Mouse (Mus musculus): ENCODE measurements around the gene Ncoa4. TPM values are rescaled to one million over a fixed set of nuclear protein-coding genes. Genes with fewer than 3 reads are reported as not detected.

The Ncoa4 gene
- polyA plus RNA-seq, 2 experiments, result 45.6 to 113 TPM

GRCm38 (mm10) chr14:32201354-32201753, 41.7 kb downstream of the Ncoa4 start:
- peak; percentile 14 for DNase-seq (ENCODE audit: low spot score)
- Histone ChIP-seq H3K4me3 (replicated peaks; ENCODE audit: low read length) (peak overlapping the region; percentile 99), H3K9me3 (ENCODE audit: control insufficient read depth, low read length) (no peaks in the 10 kb centered on the region), H3K4me2 (replicated peaks; ENCODE audit: low read depth, low read length, severe bottlenecking) (peak overlapping the region; percentile 68), H3K36me3 (ENCODE audit: control insufficient read depth, insufficient read depth, low read length) (peaks cover 25% of the 10 kb centered on the region), H3K27me3 (ENCODE audit: control insufficient read depth, insufficient read depth, low read length) (no peaks in the 10 kb centered on the region), H3K9ac (ENCODE audit: low read depth, low read length, severe bottlenecking) (peak overlapping the region; percentile 96), H3K4me1 (ENCODE audit: control insufficient read depth, insufficient read depth, low read length) (peaks cover 17% of the 10 kb centered on the region), H3K27ac (replicated peaks; ENCODE audit: low read depth, low read length) (no peak overlapping the region; the same call in 1 of the 2 replicates)
- WGBS, result under 1% methylated on average over 19 of the region's 26 CpGs
- ATAC-seq (ENCODE audit: low FRiP score, low read depth), result peak; percentile 39; the same call in 1 of the 2 replicates
- no peak for TF ChIP-seq POLR2A (IDR thresholded peaks at IDR 0.05; ENCODE audit: borderline replicate concordance, extremely low read depth, insufficient read depth, insufficient read length)

- ATAC-seq (ENCODE audit: low FRiP score, low read depth) (peak; percentile 94), DNase-seq (ENCODE audit: low spot score) (peak; percentile 87)
- under 1% methylated on average over 59 of the region's 77 CpGs for WGBS
- peak within 1 kb of the TSS; percentile 96 for H3K9ac ChIP-seq (ENCODE audit: low read depth, low read length, severe bottlenecking)
- peak within 1 kb of the TSS; percentile 71 for H3K27ac ChIP-seq (replicated peaks; ENCODE audit: low read depth, low read length)
- H3K9me3 ChIP-seq (ENCODE audit: control insufficient read depth, low read length), result no peaks in the 10 kb centered on the region
- no peaks in the 10 kb centered on the region for H3K27me3 ChIP-seq (ENCODE audit: control insufficient read depth, insufficient read depth, low read length)
- peaks cover 21% of the 10 kb centered on the region for H3K36me3 ChIP-seq (ENCODE audit: control insufficient read depth, insufficient read depth, low read length)
- H3K4me2 ChIP-seq (replicated peaks; ENCODE audit: low read depth, low read length, severe bottlenecking), result peak within 1 kb of the TSS; percentile 80
- peak within 1 kb of the TSS; percentile 99 for H3K4me3 ChIP-seq (replicated peaks; ENCODE audit: low read length)
- TF ChIP-seq POLR2A (IDR thresholded peaks at IDR 0.05; ENCODE audit: borderline replicate concordance, extremely low read depth, insufficient read depth, insufficient read length), result no peak
- peaks cover 17% of the 10 kb centered on the region for H3K4me1 ChIP-seq (ENCODE audit: control insufficient read depth, insufficient read depth, low read length)
Measured at GRCm38 (mm10) chr14:32201791-32202451, 42.3 kb downstream of the Ncoa4 start, which contains the start of the genes Timm23 and Parg. Timm23 (minus strand) TSS chr14:32201898. Parg (plus strand) TSS chr14:32201949.

- no peak for DNase-seq (ENCODE audit: low spot score)
- no peak for TF ChIP-seq POLR2A (IDR thresholded peaks at IDR 0.05; ENCODE audit: borderline replicate concordance, extremely low read depth, insufficient read depth, insufficient read length)
- ATAC-seq (ENCODE audit: low FRiP score, low read depth), result no peak
- no peak overlapping the region for H3K4me3 ChIP-seq (replicated peaks; ENCODE audit: low read length)
- no peak overlapping the region for H3K4me2 ChIP-seq (replicated peaks; ENCODE audit: low read depth, low read length, severe bottlenecking)
- no peak overlapping the region for H3K9ac ChIP-seq (ENCODE audit: low read depth, low read length, severe bottlenecking)
- no peak overlapping the region for H3K27ac ChIP-seq (replicated peaks; ENCODE audit: low read depth, low read length)
- no peaks in the 10 kb centered on the region for H3K4me1 ChIP-seq (ENCODE audit: control insufficient read depth, insufficient read depth, low read length)
- no peaks in the 10 kb centered on the region for H3K9me3 ChIP-seq (ENCODE audit: control insufficient read depth, low read length)
- no peaks in the 10 kb centered on the region for H3K27me3 ChIP-seq (ENCODE audit: control insufficient read depth, insufficient read depth, low read length)
- peaks cover 14% of the 10 kb centered on the region for H3K36me3 ChIP-seq (ENCODE audit: control insufficient read depth, insufficient read depth, low read length)
Measured at GRCm38 (mm10) chr14:32226601-32227000, 66.9 kb downstream of the Ncoa4 start.

GRCm38 (mm10) chr14:32228996-32229395, 69.3 kb downstream of the Ncoa4 start:
- H3K36me3 ChIP-seq (ENCODE audit: control insufficient read depth, insufficient read depth, low read length), result peaks cover 21% of the 10 kb centered on the region
- no peak overlapping the region for H3K4me3 ChIP-seq (replicated peaks; ENCODE audit: low read length)
- 3% methylated on average over 2 of the region's 2 CpGs for WGBS
- no peaks in the 10 kb centered on the region for H3K27me3 ChIP-seq (ENCODE audit: control insufficient read depth, insufficient read depth, low read length)
- no peaks in the 10 kb centered on the region for H3K4me1 ChIP-seq (ENCODE audit: control insufficient read depth, insufficient read depth, low read length)
- no peak overlapping the region for H3K4me2 ChIP-seq (replicated peaks; ENCODE audit: low read depth, low read length, severe bottlenecking)
- H3K27ac ChIP-seq (replicated peaks; ENCODE audit: low read depth, low read length), result no peak overlapping the region
- no peak for ATAC-seq (ENCODE audit: low FRiP score, low read depth)
- no peaks in the 10 kb centered on the region for H3K9me3 ChIP-seq (ENCODE audit: control insufficient read depth, low read length)
- no peak overlapping the region for H3K9ac ChIP-seq (ENCODE audit: low read depth, low read length, severe bottlenecking)
- peak; percentile 70 for DNase-seq (ENCODE audit: low spot score)
- no peak for TF ChIP-seq POLR2A (IDR thresholded peaks at IDR 0.05; ENCODE audit: borderline replicate concordance, extremely low read depth, insufficient read depth, insufficient read length)

Other genes with a start within 250 kb of the Ncoa4 start
- 0.17 and 0.19 TPM in 2 replicates for gene Galnt15, start 130.9 kb upstream of the Ncoa4 start, polyA plus RNA-seq (2012; rRNA removed)
- gene Galnt15, start 130.9 kb upstream of the Ncoa4 start, polyA plus RNA-seq (2014; fragmentation: Nextera tagmentation; extraction: Ambion mirVana), result 0.15 and 0.25 TPM in 2 replicates
- 20.8 and 23.8 TPM in 2 replicates for gene Oxnad1, start 74.5 kb upstream of the Ncoa4 start, polyA plus RNA-seq (2012; rRNA removed)
- gene Oxnad1, start 74.5 kb upstream of the Ncoa4 start, polyA plus RNA-seq (2014; fragmentation: Nextera tagmentation; extraction: Ambion mirVana), result 16.0 TPM in 2 replicates
- gene Dph3, start 74.1 kb upstream of the Ncoa4 start, polyA plus RNA-seq (2012; rRNA removed), result 37.0 and 44.8 TPM in 2 replicates
- gene Dph3, start 74.1 kb upstream of the Ncoa4 start, polyA plus RNA-seq (2014; fragmentation: Nextera tagmentation; extraction: Ambion mirVana), result 95.4 and 97.0 TPM in 2 replicates
- not detected in 2 replicates for gene Msmb, start 17.8 kb upstream of the Ncoa4 start, polyA plus RNA-seq (2012; rRNA removed)
- gene Msmb, start 17.8 kb upstream of the Ncoa4 start, polyA plus RNA-seq (2014; fragmentation: Nextera tagmentation; extraction: Ambion mirVana), result not detected in 2 replicates
- gene Timm23, start 42.0 kb downstream of the Ncoa4 start, polyA plus RNA-seq (2012; rRNA removed), result 158 and 183 TPM in 2 replicates
- gene Timm23, start 42.0 kb downstream of the Ncoa4 start, polyA plus RNA-seq (2014; fragmentation: Nextera tagmentation; extraction: Ambion mirVana), result 301 and 309 TPM in 2 replicates
- 19.1 and 19.5 TPM in 2 replicates for gene Parg, start 42.1 kb downstream of the Ncoa4 start, polyA plus RNA-seq (2012; rRNA removed)
- gene Parg, start 42.1 kb downstream of the Ncoa4 start, polyA plus RNA-seq (2014; fragmentation: Nextera tagmentation; extraction: Ambion mirVana), result 44.5 and 49.2 TPM in 2 replicates
- 11.2 and 13.3 TPM in 2 replicates for gene Ogdhl, start 162.2 kb downstream of the Ncoa4 start, polyA plus RNA-seq (2012; rRNA removed)
- 9.7 and 11.4 TPM in 2 replicates for gene Ogdhl, start 162.2 kb downstream of the Ncoa4 start, polyA plus RNA-seq (2014; fragmentation: Nextera tagmentation; extraction: Ambion mirVana)
- gene 1700024G13Rik, start 228.5 kb downstream of the Ncoa4 start, polyA plus RNA-seq (2012; rRNA removed), result not detected in 2 replicates
- gene 1700024G13Rik, start 228.5 kb downstream of the Ncoa4 start, polyA plus RNA-seq (2014; fragmentation: Nextera tagmentation; extraction: Ambion mirVana), result not detected in 2 replicates